Mouse (Mus musculus): ENCODE data around the gene Trak1. TPM values are rescaled to one million over a fixed set of nuclear protein-coding genes. Genes with fewer than 3 reads are reported as not detected.

The Trak1 gene
- total and polyA plus RNA-seq, 3 experiments = 8.2 to 28.6 (median 18.1) TPM

DNA sequence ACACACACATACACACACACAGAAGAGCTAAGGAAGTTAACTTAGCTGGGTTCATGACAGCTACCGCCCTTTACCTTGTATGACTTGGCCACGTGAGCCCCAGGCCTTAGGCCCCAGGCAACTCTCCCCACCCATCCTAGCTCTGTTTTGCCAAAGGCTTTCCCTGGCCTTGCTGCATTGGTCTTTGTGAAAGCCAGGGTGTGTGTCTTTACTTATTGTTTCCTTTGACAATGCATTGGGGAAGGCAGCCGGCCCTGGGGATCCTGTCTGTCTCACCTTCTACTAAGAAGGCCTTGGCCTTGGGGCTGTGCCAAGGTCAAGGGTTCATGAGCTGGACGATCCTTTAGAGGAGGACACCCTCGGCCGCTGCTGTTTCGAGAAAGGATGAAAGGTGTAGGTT, 38.3 kb downstream of the Trak1 start:
- H3K9me3 ChIP-seq (replicated peaks; ENCODE audit: low read length) = no peaks in the 10 kb centered on the region
- H3K4me2 ChIP-seq (ENCODE audit: insufficient read depth, low read depth, poor library complexity, severe bottlenecking) = no peak overlapping the region
- peaks cover 3 to 56% of the 10 kb centered on the region in 2 experiments; a peak in 3 of 4 replicates for H3K4me1 ChIP-seq (ENCODE audit: control insufficient read depth in 1 of 2, insufficient read depth in 2 of 2)
- dilution Hi-C loops (cut with MboI; ENCODE audit: extremely low pct_ligation_motif_present, extremely low pct_unique_long_range_greater_than_20kb, low sequenced_read_pairs) (no loop called here), in situ Hi-C loops (cut with MboI; ENCODE audit: low pct_ligation_motif_present, low pct_unique_long_range_greater_than_20kb, low sequenced_read_pairs) (no loop called here)
- no peak overlapping the region for H3K27ac ChIP-seq (ENCODE audit: insufficient read depth, low read depth)
- DNase-seq (ENCODE audit: extremely low read depth) = no peak
- H3K4me3 ChIP-seq (replicated peaks in 1 of 3; ENCODE audit: low read depth in 2 of 3, low read length in 2 of 3, poor library complexity in 1 of 3) = no peak overlapping the region
- H3K36me3 ChIP-seq (replicated peaks in 1 of 2; ENCODE audit: control insufficient read depth in 1 of 2, insufficient read depth in 1 of 2, low read length in 1 of 2) = peaks cover 0 to 29% of the 10 kb centered on the region in 2 experiments
- no peaks in the 10 kb centered on the region; the same call in 1 of the 2 replicates for H3K79me2 ChIP-seq (replicated peaks; ENCODE audit: control insufficient read depth, extremely low read depth, insufficient read depth, poor library complexity, severe bottlenecking)
- H3K9ac ChIP-seq (ENCODE audit: insufficient read depth, low read depth) = no peak overlapping the region
- TF ChIP-seq BHLHE40 (IDR thresholded peaks at IDR 0.05; ENCODE audit: low read depth, low read length) (no peak), POLR2A (IDR thresholded peaks at IDR 0.05; ENCODE audit: low read depth, low read length) (no peak), MAFK (IDR thresholded peaks at IDR 0.05; ENCODE audit: insufficient replicate concordance, low read length) (no peak), UBTF (IDR thresholded peaks at IDR 0.05; ENCODE audit: low read depth, low read length) (no peak), E2F4 (IDR thresholded peaks at IDR 0.05; ENCODE audit: insufficient replicate concordance, low read depth, low read length) (no peak), NELFE (IDR thresholded peaks at IDR 0.05; ENCODE audit: low read depth, low read length) (no peak), ZKSCAN1 (IDR thresholded peaks at IDR 0.05; ENCODE audit: borderline replicate concordance, low read depth, low read length) (no peak), TCF12 (IDR thresholded peaks at IDR 0.05; ENCODE audit: low read depth, low read length) (no peak), RAD21 (IDR thresholded peaks at IDR 0.05; ENCODE audit: low read depth, low read length) (no peak), HCFC1 (IDR thresholded peaks at IDR 0.05; ENCODE audit: low read depth, low read length) (no peak), EP300 (IDR thresholded peaks at IDR 0.05; ENCODE audit: low read length) (no peak), RCOR1 (conservative IDR thresholded peaks at IDR 0.05; ENCODE audit: low read depth, low read length) (no peak), ZMIZ1 (IDR thresholded peaks at IDR 0.05; ENCODE audit: low read depth, low read length) (no peak), MYC (IDR thresholded peaks at IDR 0.05; ENCODE audit: low read depth, low read length) (no peak), CHD1 (IDR thresholded peaks at IDR 0.05; ENCODE audit: low read depth, low read length) (no peak), NRF1 (IDR thresholded peaks at IDR 0.05; ENCODE audit: low read depth, low read length) (no peak), CHD2 (IDR thresholded peaks at IDR 0.05; ENCODE audit: low read length) (no peak), GABPA (IDR thresholded peaks at IDR 0.05; ENCODE audit: insufficient replicate concordance, low read depth, low read length) (no peak)
- H3K27me3 ChIP-seq (replicated peaks) = no peaks in the 10 kb centered on the region

DNA sequence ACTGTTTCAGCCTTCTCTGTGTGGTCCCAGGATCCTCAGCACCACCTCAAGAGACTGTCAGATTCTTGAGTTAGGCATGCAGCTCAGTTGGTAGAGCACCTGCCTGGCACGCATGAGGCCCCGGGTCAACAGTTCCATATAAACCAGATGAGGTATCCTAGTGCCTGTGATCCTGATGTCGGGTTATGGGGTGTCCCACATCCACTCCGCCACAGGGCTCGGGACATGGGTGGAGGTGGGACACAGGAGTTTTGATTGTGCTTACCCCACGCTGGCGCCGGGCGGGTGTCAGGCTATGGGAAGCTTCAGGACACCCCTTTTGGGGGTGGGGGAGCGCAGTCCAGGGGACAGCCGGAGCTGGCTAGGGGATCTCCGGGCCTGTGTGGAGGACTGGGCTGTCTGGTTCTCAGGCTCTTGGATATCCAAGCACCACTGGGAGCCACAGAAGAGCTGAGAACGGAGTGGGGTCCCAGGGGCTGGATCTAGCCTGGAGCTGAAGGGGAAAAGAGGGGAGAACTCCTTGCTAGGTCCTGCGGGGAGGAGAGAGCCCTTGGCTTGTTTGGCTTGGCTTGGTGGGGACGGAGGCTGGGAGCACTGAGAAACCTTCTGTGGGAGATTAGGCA, 39.1 kb downstream of the Trak1 start:
- Histone ChIP-seq H3K4me1 (ENCODE audit: control insufficient read depth in 1 of 2, insufficient read depth in 2 of 2) (peaks cover under 1 to 47% of the 10 kb centered on the region in 2 experiments; a peak in 3 of 4 replicates), H3K27ac (ENCODE audit: insufficient read depth, low read depth) (no peak overlapping the region), H3K79me2 (replicated peaks; ENCODE audit: control insufficient read depth, extremely low read depth, insufficient read depth, poor library complexity, severe bottlenecking) (no peaks in the 10 kb centered on the region; the same call in 1 of the 2 replicates), H3K4me3 (replicated peaks in 1 of 3; ENCODE audit: low read depth in 2 of 3, low read length in 2 of 3, poor library complexity in 1 of 3) (no peak overlapping the region), H3K4me2 (ENCODE audit: insufficient read depth, low read depth, poor library complexity, severe bottlenecking) (no peak overlapping the region), H3K36me3 (replicated peaks in 1 of 2; ENCODE audit: control insufficient read depth in 1 of 2, insufficient read depth in 1 of 2, low read length in 1 of 2) (peaks cover 0 to 33% of the 10 kb centered on the region in 2 experiments), H3K9me3 (replicated peaks; ENCODE audit: low read length) (no peaks in the 10 kb centered on the region), H3K9ac (ENCODE audit: insufficient read depth, low read depth) (no peak overlapping the region), H3K27me3 (replicated peaks) (no peaks in the 10 kb centered on the region)
- in situ Hi-C loops (cut with MboI; ENCODE audit: low pct_ligation_motif_present, low pct_unique_long_range_greater_than_20kb, low sequenced_read_pairs) (no loop called here), dilution Hi-C loops (cut with MboI; ENCODE audit: extremely low pct_ligation_motif_present, extremely low pct_unique_long_range_greater_than_20kb, low sequenced_read_pairs) (no loop called here)
- DNase-seq (ENCODE audit: extremely low read depth) = no peak
- TF ChIP-seq USF1 (IDR thresholded peaks at IDR 0.05; ENCODE audit: low read depth, low read length) (no peak), KAT2A (IDR thresholded peaks at IDR 0.05; ENCODE audit: insufficient replicate concordance, low read length) (no peak), JUND (conservative IDR thresholded peaks at IDR 0.05; ENCODE audit: low read depth, low read length) (no peak), ZKSCAN1 (IDR thresholded peaks at IDR 0.05; ENCODE audit: borderline replicate concordance, low read depth, low read length) (no peak), ZC3H11A (IDR thresholded peaks at IDR 0.05; ENCODE audit: low read depth, low read length) (no peak), EP300 (IDR thresholded peaks at IDR 0.05; ENCODE audit: low read length) (no peak), POLR2AphosphoS2 (IDR thresholded peaks at IDR 0.05; ENCODE audit: low read depth, low read length) (no peak), NRF1 (IDR thresholded peaks at IDR 0.05; ENCODE audit: low read depth, low read length) (no peak), HCFC1 (IDR thresholded peaks at IDR 0.05; ENCODE audit: low read depth, low read length) (no peak)
